In the genomic region with DNA sequence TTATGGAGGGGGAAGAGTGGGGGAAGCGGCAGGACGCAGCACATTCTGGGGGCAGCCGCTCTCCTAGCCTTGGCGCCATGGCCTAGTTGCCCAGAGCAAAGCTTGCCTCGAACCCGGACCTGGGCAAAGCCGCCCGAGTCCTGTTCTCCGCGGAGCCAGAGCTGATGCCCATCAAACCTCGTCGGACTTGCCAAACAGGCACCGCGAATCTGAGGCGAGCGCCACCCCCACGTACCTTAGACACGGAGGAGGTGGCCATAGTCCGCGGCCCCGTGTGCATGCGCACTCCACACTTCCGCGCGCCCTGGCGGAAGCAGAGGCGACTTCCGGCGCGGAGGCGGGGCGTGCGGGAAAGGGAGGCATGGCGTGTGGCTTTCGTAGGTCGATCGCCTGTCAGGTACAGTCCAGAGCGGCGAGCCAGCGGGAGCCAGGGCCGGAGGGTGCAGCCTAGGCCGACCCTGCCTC, we compare ENCODE assay signal across 8 mouse cellular contexts. TPM values are rescaled to one million over a fixed set of nuclear protein-coding genes. Genes with fewer than 3 reads are reported as not detected.
DNase-seq lines count a peak whose midpoint lies in the region; ATAC-seq and TF ChIP-seq lines count a peak whose summit lies in the region.

A gene (minus strand): TSS at position 315 of the 465 bp plus-strand sequence.
A gene (plus strand): TSS at position 328 of the 465 bp plus-strand sequence.

- in situ Hi-C loops in ES-E14 (cut with MboI; ENCODE audit: low sequenced_read_pairs in 2 of 2, unreplicated experiment in 2 of 2), result no loop called here

- intact Hi-C loops in heart, postnatal 36 days (cut with DNase I), result loop anchor here (2.0 to 10.0 kb wide), 4 partner anchors 62 to 610 kb away; a partner anchor contains a TSS

- H3K4me2 ChIP-seq in forebrain, embryonic 16.5 days (ENCODE audit: low read length), result peak within 1 kb of the TSS; percentile 98
- H3K4me2 ChIP-seq in lung, embryonic 14.5 days, result peak within 1 kb of the TSS; percentile 95

- peak; percentile 62 for TF ChIP-seq CTCF in layer of hippocampus, adult 2 months (conservative IDR thresholded peaks at IDR 0.05)
- peak; percentile 49; the same call in 1 of the 2 replicates for TF ChIP-seq CTCF in lung, embryonic 14.5 days (IDR thresholded peaks at IDR 0.05; ENCODE audit: low read depth)
- no peak for TF ChIP-seq CTCF in olfactory bulb, adult 2 months (IDR thresholded peaks at IDR 0.05; ENCODE audit: insufficient read depth, low read depth, low read length)
- TF ChIP-seq CTCF in thymus, adult 2 months (IDR thresholded peaks at IDR 0.05; ENCODE audit: borderline replicate concordance, control insufficient read depth, extremely low read depth, insufficient read depth, low read length, poor library complexity), result 0 out of 2 replicates have a peak, but pooled peaks have one; percentile 47

- under 1% methylated on average over 42 of the region's 42 CpGs for WGBS in forebrain, embryonic 16.5 days
- under 1% methylated on average over 42 of the region's 42 CpGs for WGBS in lung, embryonic 14.5 days
- under 1% methylated on average over 42 of the region's 42 CpGs for WGBS in olfactory bulb, adult 2 months
- under 1% methylated on average over 42 of the region's 42 CpGs for WGBS in thymus, adult 2 months

- no peaks in the 10 kb centered on the region for H3K9me3 ChIP-seq in ES-E14 (ENCODE audit: control insufficient read depth, insufficient read depth, low read depth, low read length)
- no peaks in the 10 kb centered on the region for H3K9me3 ChIP-seq in forebrain, embryonic 16.5 days (ENCODE audit: control insufficient read depth, low read length)
- H3K9me3 ChIP-seq in lung, embryonic 14.5 days (ENCODE audit: low read depth, low read length), result no peaks in the 10 kb centered on the region

- H3K4me3 ChIP-seq in ES-E14 (ENCODE audit: insufficient read depth in 1 of 2, low read depth in 1 of 2, low read length in 2 of 2, poor library complexity in 1 of 2, severe bottlenecking in 1 of 2), result peak within 1 kb of the TSS; percentile 91 to 96
- H3K4me3 ChIP-seq in forebrain, embryonic 16.5 days (replicated peaks; ENCODE audit: low read length), result peak within 1 kb of the TSS; percentile 79
- H3K4me3 ChIP-seq in layer of hippocampus, adult 2 months, result peak within 1 kb of the TSS; percentile 98
- H3K4me3 ChIP-seq in lung, embryonic 14.5 days (ENCODE audit: low read depth, low read length), result peak within 1 kb of the TSS; percentile 80
- H3K4me3 ChIP-seq in olfactory bulb, adult 2 months (ENCODE audit: insufficient read depth, low read depth, low read length), result peak within 1 kb of the TSS; percentile 95
- peak within 1 kb of the TSS; percentile 98 for H3K4me3 ChIP-seq in thymus, adult 2 months (ENCODE audit: control insufficient read depth, insufficient read depth, low read length)

- peaks cover 0 to 2% of the 10 kb centered on the region in 2 experiments; a peak in 1 of 4 replicates for H3K4me1 ChIP-seq in ES-E14 (ENCODE audit: control insufficient read depth in 2 of 2, insufficient read depth in 2 of 2, low read length in 2 of 2, poor library complexity in 1 of 2)
- H3K4me1 ChIP-seq in forebrain, embryonic 16.5 days (replicated peaks; ENCODE audit: control insufficient read depth, insufficient read depth, low read length), result peaks cover 25% of the 10 kb centered on the region
- 0 out of 2 replicates have a peak, but pooled peaks cover 12% of the 10 kb centered on the region for H3K4me1 ChIP-seq in lung, embryonic 14.5 days (ENCODE audit: insufficient read depth)
- peaks cover 9% of the 10 kb centered on the region for H3K4me1 ChIP-seq in olfactory bulb, adult 2 months (ENCODE audit: control insufficient read depth, insufficient read depth, low read length)
- peaks cover 10% of the 10 kb centered on the region for H3K4me1 ChIP-seq in thymus, adult 2 months (replicated peaks; ENCODE audit: control insufficient read depth, insufficient read depth, low read length)

- peak; percentile 79 for DNase-seq in ES-E14 (ENCODE audit: low read depth, low spot score)
- peak; percentile 94 for DNase-seq in cerebellum, adult 11-12 months
- DNase-seq in heart, postnatal 36 days, result peak; percentile 92 to 93
- peak; percentile 92 to 93 for DNase-seq in layer of hippocampus, adult 2 months (ENCODE audit: low spot score in 2 of 2)
- peak; percentile 96 for DNase-seq in lung, embryonic 14.5 days
- DNase-seq in thymus, adult 2 months, result peak; percentile 92

- no peaks in the 10 kb centered on the region for H3K27me3 ChIP-seq in forebrain, embryonic 16.5 days (replicated peaks; ENCODE audit: control insufficient read depth, insufficient read depth, low read length)
- H3K27me3 ChIP-seq in lung, embryonic 14.5 days (ENCODE audit: insufficient read depth, low read length), result no peaks in the 10 kb centered on the region
- no peaks in the 10 kb centered on the region for H3K27me3 ChIP-seq in thymus, adult 2 months (ENCODE audit: control insufficient read depth, insufficient read depth, low read length)

- peak within 1 kb of the TSS; percentile 62; the same call in 1 of the 2 replicates for H3K27ac ChIP-seq in ES-E14 (ENCODE audit: insufficient read depth, low read depth, low read length, poor library complexity, severe bottlenecking)
- H3K27ac ChIP-seq in forebrain, embryonic 16.5 days (ENCODE audit: low read length), result peak within 1 kb of the TSS; percentile 90
- H3K27ac ChIP-seq in layer of hippocampus, adult 2 months, result peak within 1 kb of the TSS; percentile 96
- peak within 1 kb of the TSS; percentile 76 for H3K27ac ChIP-seq in lung, embryonic 14.5 days (ENCODE audit: low read depth)
- H3K27ac ChIP-seq in olfactory bulb, adult 2 months (ENCODE audit: insufficient read depth, low read depth, low read length), result peak within 1 kb of the TSS; percentile 87
- peak within 1 kb of the TSS; percentile 16; the same call in 1 of the 2 replicates for H3K27ac ChIP-seq in thymus, adult 2 months (ENCODE audit: control insufficient read depth, insufficient read depth, low read length)

- ATAC-seq in forebrain, embryonic 16.5 days, result peak; percentile 100
- ATAC-seq in lung, embryonic 14.5 days (ENCODE audit: insufficient read depth), result peak; percentile 99

- TF ChIP-seq POLR2A in olfactory bulb, adult 2 months (IDR thresholded peaks at IDR 0.05; ENCODE audit: insufficient read depth, low read depth, low read length), result peak; percentile 77
- peak; percentile 92 for TF ChIP-seq POLR2A in thymus, adult 2 months (IDR thresholded peaks at IDR 0.05; ENCODE audit: control insufficient read depth, extremely low read depth, insufficient read depth, low read length, poor library complexity)

- peaks cover under 1% of the 10 kb centered on the region for H3K36me3 ChIP-seq in ES-E14 (ENCODE audit: control insufficient read depth, insufficient read depth, low read length, poor library complexity, severe bottlenecking)
- H3K36me3 ChIP-seq in forebrain, embryonic 16.5 days (ENCODE audit: control insufficient read depth, insufficient read depth), result no peaks in the 10 kb centered on the region
- H3K36me3 ChIP-seq in lung, embryonic 14.5 days (ENCODE audit: insufficient read depth), result peaks cover 3% of the 10 kb centered on the region; the same call in 1 of the 2 replicates
- H3K36me3 ChIP-seq in thymus, adult 2 months (ENCODE audit: control insufficient read depth, insufficient read depth, low read length), result no peaks in the 10 kb centered on the region

- H3K9ac ChIP-seq in ES-E14 (ENCODE audit: insufficient read depth, low read depth, low read length, poor library complexity, severe bottlenecking), result peak within 1 kb of the TSS; percentile 98
- peak within 1 kb of the TSS; percentile 91 for H3K9ac ChIP-seq in forebrain, embryonic 16.5 days (replicated peaks; ENCODE audit: low read depth, low read length)
- peak within 1 kb of the TSS; percentile 74 for H3K9ac ChIP-seq in lung, embryonic 14.5 days

TF ChIP-seq in ES-E14, 5 proteins besides CTCF, POLR2A, EP300 and RAD21:
- no peak for TF ChIP-seq ZNF384 (IDR thresholded peaks at IDR 0.05; ENCODE audit: low read depth, low read length)
- no peak for TF ChIP-seq CHD2 (IDR thresholded peaks at IDR 0.05; ENCODE audit: low read depth, low read length)
- TF ChIP-seq ZC3H11A (IDR thresholded peaks at IDR 0.05; ENCODE audit: borderline replicate concordance, low read depth, low read length), result no peak
- no peak for TF ChIP-seq MAFK (IDR thresholded peaks at IDR 0.05; ENCODE audit: insufficient read depth, low read depth, low read length)
- peak; percentile 71; the same call in 1 of the 2 replicates for TF ChIP-seq HCFC1 (IDR thresholded peaks at IDR 0.05; ENCODE audit: borderline replicate concordance, insufficient read depth, low read length)
TF ChIP-seq in ES-E14: peak in this region for 1.

RNA-seq across cellular contexts. Expression of the first gene that starts in this region (rescaled TPM):
- 72.9 and 73.9 TPM in 2 replicates for total RNA-seq in ES-E14 (2012; rRNA removed)
- 99.1 and 104 TPM in 2 replicates for polyA plus RNA-seq in forebrain, embryonic 16.5 days (2015; fragmentation: Nextera tagmentation; extraction: Ambion mirVana)
- total RNA-seq in heart, postnatal 36 days (2021), result 10 to 100 TPM; 36.5 to 38.5 TPM
- total RNA-seq in layer of hippocampus, adult 2 months (2021), result 10 to 100 TPM; 59.1 to 64.4 TPM
- 105 and 108 TPM in 2 replicates for polyA plus RNA-seq in lung, embryonic 14.5 days (2014; fragmentation: Nextera tagmentation; extraction: Ambion mirVana)
- 439 TPM in 1 of 2 replicates, not detected in the other for polyA plus RNA-seq in olfactory bulb, adult 2 months (2012; ENCODE audit: insufficient read depth, insufficient read length, low replicate concordance, missing spikeins)
- 26.8 and 34.0 TPM in 2 replicates for polyA plus RNA-seq in thymus, adult 2 months (2012; rRNA removed)

RNA-seq across cellular contexts. Expression of the second gene that starts in this region (rescaled TPM):
- total RNA-seq in ES-E14 (2012; rRNA removed), result 29.0 and 31.5 TPM in 2 replicates
- 55.0 and 63.4 TPM in 2 replicates for polyA plus RNA-seq in forebrain, embryonic 16.5 days (2015; fragmentation: Nextera tagmentation; extraction: Ambion mirVana)
- total RNA-seq in heart, postnatal 36 days (2021), result 10 to 100 TPM; 25.1 to 33.3 TPM
- 10 to 100 TPM; 24.2 to 28.5 TPM for total RNA-seq in layer of hippocampus, adult 2 months (2021)
- polyA plus RNA-seq in lung, embryonic 14.5 days (2014; fragmentation: Nextera tagmentation; extraction: Ambion mirVana), result 57.5 and 61.8 TPM in 2 replicates
- polyA plus RNA-seq in olfactory bulb, adult 2 months (2012; ENCODE audit: insufficient read depth, insufficient read length, low replicate concordance, missing spikeins), result not detected in 2 replicates
- polyA plus RNA-seq in thymus, adult 2 months (2012; rRNA removed), result 9.2 and 10.3 TPM in 2 replicates

Comparison
In these comparisons a context has a peak if more than half of its experiments do, and no peak if none do; other contexts are left out.
1. Peak in every context shown above with its lines: DNase-seq, ATAC-seq, H3K4me3 ChIP-seq and H3K27ac ChIP-seq.
2. H3K27ac ChIP-seq: peak in every context shown above with its lines; median percentile 96 in layer of hippocampus, adult 2 months; 90 in forebrain, embryonic 16.5 days; 87 in olfactory bulb, adult 2 months; 76 in lung, embryonic 14.5 days; 62 in ES-E14; 16 in thymus, adult 2 months.